Mouse (Mus musculus) left cerebral cortex, adult 2 months (tissue): ENCODE measurements around the gene Scd1. TPM values are rescaled to one million over a fixed set of nuclear protein-coding genes. Genes with fewer than 3 reads are reported as not detected.

Experiments used
- DNase-seq, 2 experiments: peaks; one replicate each; pipeline ENCODE4 v3.0.0; 2021 to 2022; ENCODE audit warnings: low spot score in 2 of 2, mixed read lengths in 1 of 2; ENCODE audit errors: extremely low spot score in 1 of 2
- H3K27ac ChIP-seq: fragments of 200-600 bp; 2 replicates; pipeline ENCODE4 v1.8.1; 2022
- H3K4me3 ChIP-seq: fragments of 200-600 bp; 2 replicates; pipeline ENCODE4 v1.8.1; 2022
- CTCF ChIP-seq: fragments of 200-600 bp; IDR thresholded peaks from 2 replicates; pipeline ENCODE4 v1.8.1; 2022; ENCODE audit warnings: antibody characterized with exemption, mild to moderate bottlenecking, moderate library complexity
- intact Hi-C: fragments of 180-260 bp; cut with DNase I; formaldehyde crosslinking; loops from one replicate; pipeline ENCODE4 v1.15.1; 2025
- long read RNA-seq, 2 experiments: library from polyadenylated mRNA; stranded (forward); transcript quantifications; one replicate each; pipeline ENCODE4 v2.0.0; 2021; ENCODE audit warnings: borderline mapping rate in 2 of 2
- total RNA-seq, 2 experiments: library from RNA; stranded (reverse); gene quantifications; 2 replicates each; pipeline ENCODE4 v1.2.3; 2021

Scd1 gene
- total RNA-seq: 100 to 1,000 TPM; 133 to 177 TPM
- long read RNA-seq, experiment 1, full-length matches to known transcripts: 64 of 77 reads
- long read RNA-seq, experiment 1, partial matches to known transcripts: 3 of 77 reads
- long read RNA-seq, experiment 1, other reads (novel, unspliced or antisense): 10 of 77 reads
- long read RNA-seq, experiment 2, full-length matches to known transcripts: 67 of 78 reads
- long read RNA-seq, experiment 2, partial matches to known transcripts: 2 of 78 reads
- long read RNA-seq, experiment 2, other reads (novel, unspliced or antisense): 9 of 78 reads

GRCm38 (mm10) chr19:44407341-44408222, at the start of gene Scd1:
Gene Scd1 (minus strand): TSS chr19:44407879.
- DNase-seq: peak; percentile 70 to 73
- Histone ChIP-seq H3K27ac (peak within 1 kb of the TSS; percentile 70), H3K4me3 (peak within 1 kb of the TSS; percentile 47)
- intact Hi-C loops: loop anchor here (2.0 to 5.0 kb wide), 2 partner anchors 19 to 95 kb away; no protein-coding TSS in a partner anchor
- TF ChIP-seq CTCF: no peak; the same call in 1 of the 2 replicates

- no peak overlapping the region for H3K4me3 ChIP-seq
- DNase-seq: no peak
- H3K27ac ChIP-seq: no peak overlapping the region
- intact Hi-C loops: no loop called here
- no peak for TF ChIP-seq CTCF
These were observed 47.7 kb upstream of the Scd1 start for GRCm38 (mm10) chr19:44455356-44455755.

DNA sequence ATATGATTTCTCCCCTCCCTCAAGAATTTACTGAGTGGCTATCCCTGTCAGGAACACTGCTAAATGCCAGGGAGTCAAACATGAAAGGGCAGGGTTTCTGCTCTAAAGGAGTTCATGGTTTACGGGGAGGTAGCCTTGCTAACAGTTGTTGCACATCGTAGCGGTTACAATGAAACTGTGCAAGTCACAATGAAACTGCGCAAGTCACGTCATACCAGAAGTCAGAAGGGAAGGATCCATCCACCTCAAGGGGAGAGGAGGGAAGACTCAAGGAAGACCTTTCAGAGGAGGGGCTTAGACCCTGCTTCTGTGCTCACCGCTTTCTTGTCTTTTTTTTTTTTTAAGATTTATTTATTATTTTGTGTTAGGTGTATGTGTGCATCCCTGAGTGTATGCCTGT, 47.2 kb upstream of the Scd1 start:
- DNase-seq: no peak
- no peak overlapping the region for H3K4me3 ChIP-seq
- intact Hi-C loops: no loop called here
- no peak for TF ChIP-seq CTCF
- no peak overlapping the region for H3K27ac ChIP-seq

DNA sequence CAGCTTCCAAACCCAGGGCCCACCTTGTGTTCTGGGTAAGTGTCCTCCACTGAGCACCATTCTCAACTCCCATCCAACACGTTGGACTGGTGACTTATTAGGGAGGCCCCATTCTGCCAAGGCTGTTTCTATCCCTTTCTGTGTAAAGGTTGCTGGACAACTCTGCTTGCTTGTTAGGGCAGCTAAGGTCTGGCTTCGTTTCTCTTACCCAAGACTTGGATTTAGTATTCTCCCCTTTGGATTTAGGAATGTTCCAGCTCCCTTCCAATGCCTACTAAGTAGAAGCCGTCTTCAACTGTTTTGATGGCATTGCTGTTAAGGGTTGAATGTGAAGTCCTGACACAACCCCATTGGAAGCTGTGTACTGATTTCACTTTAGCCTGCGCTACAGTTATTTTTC, 40.2 kb upstream of the Scd1 start:
- H3K27ac ChIP-seq: no peak overlapping the region
- intact Hi-C loops: no loop called here
- no peak overlapping the region for H3K4me3 ChIP-seq
- no peak for TF ChIP-seq CTCF
- DNase-seq: no peak

DNA sequence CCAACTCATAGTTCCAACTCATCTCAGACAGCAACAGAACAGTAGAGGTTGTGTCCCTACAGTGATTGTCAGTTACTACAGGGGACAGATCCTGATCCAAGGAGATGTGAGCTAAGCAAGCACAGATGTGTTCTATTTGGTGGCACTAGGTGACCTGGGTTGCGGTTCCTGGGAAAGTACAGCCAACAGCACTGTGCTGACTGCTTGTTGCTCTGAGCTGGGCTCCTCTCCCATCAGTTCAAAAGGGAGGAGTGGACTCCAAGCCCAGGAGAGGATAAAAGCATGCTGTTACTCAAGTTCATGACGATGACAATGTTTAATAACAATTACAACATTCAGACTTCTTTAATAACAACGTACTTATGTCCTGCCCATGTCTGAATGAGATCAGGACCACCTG, 38.1 kb upstream of the Scd1 start:
- no peak for DNase-seq
- intact Hi-C loops: no loop called here
- Histone ChIP-seq H3K4me3 (no peak overlapping the region), H3K27ac (no peak overlapping the region)
- TF ChIP-seq CTCF: no peak

- no peak for DNase-seq
- peak; percentile 11; the same call in 1 of the 2 replicates for TF ChIP-seq CTCF
- Histone ChIP-seq H3K27ac (no peak overlapping the region), H3K4me3 (no peak overlapping the region)
- intact Hi-C loops: no loop called here
These were observed 31.6 kb upstream of the Scd1 start for GRCm38 (mm10) chr19:44439302-44439701.

GRCm38 (mm10) chr19:44437975-44438374, 30.3 kb upstream of the Scd1 start:
- Histone ChIP-seq H3K27ac (no peak overlapping the region), H3K4me3 (no peak overlapping the region)
- no peak for DNase-seq
- intact Hi-C loops: no loop called here
- no peak for TF ChIP-seq CTCF

DNA sequence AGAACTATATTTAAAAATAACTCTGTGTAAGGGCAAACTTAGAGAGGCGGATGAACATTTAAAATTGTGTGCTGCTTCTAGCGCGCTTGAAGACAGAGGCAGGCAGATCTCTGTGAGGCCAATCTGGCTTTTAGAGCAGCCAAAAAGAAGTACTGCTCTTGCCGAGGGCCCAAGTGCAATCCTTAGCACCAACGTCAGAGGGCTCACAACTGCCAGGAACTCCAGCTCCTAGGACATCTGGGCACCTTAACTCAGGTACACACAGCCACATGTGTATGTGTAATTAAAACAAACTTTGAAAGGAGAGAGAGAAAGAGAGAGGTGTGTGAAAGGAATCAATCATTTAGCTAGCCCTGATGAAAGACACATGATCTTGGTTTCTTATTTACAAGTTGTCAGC, 24.4 kb upstream of the Scd1 start:
- no peak for DNase-seq
- no peak overlapping the region for H3K27ac ChIP-seq
- intact Hi-C loops: no loop called here
- H3K4me3 ChIP-seq: no peak overlapping the region
- no peak for TF ChIP-seq CTCF

- no peak for TF ChIP-seq CTCF
- Histone ChIP-seq H3K27ac (no peak overlapping the region), H3K4me3 (no peak overlapping the region)
- intact Hi-C loops: no loop called here
- DNase-seq: no peak
These were observed 20.0 kb upstream of the Scd1 start for GRCm38 (mm10) chr19:44427721-44428120.

DNA sequence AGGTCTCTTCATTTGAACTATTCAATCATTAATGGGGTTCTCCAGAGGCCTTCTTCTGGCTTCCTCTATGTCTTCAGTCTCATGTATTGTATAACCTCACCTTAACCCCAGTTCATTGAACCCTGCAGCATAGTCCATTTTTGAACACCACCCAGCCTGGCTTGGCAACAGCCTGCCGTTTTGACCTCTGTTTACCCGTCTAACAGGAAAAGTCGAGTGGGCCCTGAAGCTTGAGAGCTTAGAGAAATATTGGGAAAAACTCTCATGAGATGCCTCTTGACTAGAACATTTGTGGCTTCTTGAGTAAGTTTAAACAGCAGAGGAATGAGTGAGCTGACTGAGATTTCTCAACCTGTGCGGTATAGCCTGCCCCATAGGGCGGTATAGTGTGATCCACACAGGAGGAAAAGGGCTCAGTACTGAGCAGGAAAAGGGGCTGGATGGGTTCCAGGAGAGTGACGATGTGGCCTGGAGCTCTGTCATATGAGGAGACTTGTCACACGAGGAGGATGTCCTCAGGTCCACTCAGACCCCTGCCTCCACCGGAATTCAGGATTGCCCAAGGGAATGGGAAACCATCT, 14.5 kb upstream of the Scd1 start:
- no peak for TF ChIP-seq CTCF
- intact Hi-C loops: no loop called here
- no peak overlapping the region for H3K4me3 ChIP-seq
- no peak for DNase-seq
- no peak overlapping the region for H3K27ac ChIP-seq

GRCm38 (mm10) chr19:44419530-44419929, 11.9 kb upstream of the Scd1 start:
- Histone ChIP-seq H3K4me3 (no peak overlapping the region), H3K27ac (no peak overlapping the region)
- intact Hi-C loops: loop anchor here (1.0 to 5.0 kb wide), 3 partner anchors 46 to 257 kb away; no protein-coding TSS in a partner anchor
- TF ChIP-seq CTCF: no peak
- no peak for DNase-seq

DNA sequence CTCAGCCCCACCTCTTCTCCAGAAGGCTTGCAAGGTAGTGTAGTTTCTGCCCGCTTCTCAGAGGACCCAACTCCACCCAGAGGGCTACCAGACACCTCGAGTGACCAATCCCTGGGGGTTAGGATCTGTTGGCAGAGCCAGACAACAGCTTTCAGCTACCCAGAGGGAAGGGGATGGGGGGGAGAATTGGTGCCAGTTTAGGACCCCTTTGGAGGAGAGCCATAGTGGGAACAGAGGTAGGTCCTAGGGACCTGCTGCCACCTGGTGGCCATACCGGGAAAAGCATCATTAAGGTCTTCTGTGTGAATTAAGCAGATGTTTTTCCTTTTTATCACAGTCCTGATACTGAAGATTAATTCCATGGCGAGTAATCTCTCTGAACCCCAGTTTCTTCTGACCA, 11.3 kb upstream of the Scd1 start:
- peak; percentile 67 to 74 for DNase-seq

More for the DNA sequence above, 11.3 kb upstream of the Scd1 start:
- no peak overlapping the region for H3K4me3 ChIP-seq
- peak; percentile 91 for TF ChIP-seq CTCF
- no peak overlapping the region for H3K27ac ChIP-seq
- intact Hi-C loops: loop anchor here (1.0 to 5.0 kb wide), 3 partner anchors 46 to 257 kb away; no protein-coding TSS in a partner anchor
